Mouse (Mus musculus): ENCODE results near the gene Ube2i.

The Ube2i gene

GRCm38 (mm10) chr17:25215431-25215830 is 59.0 kb downstream of the Ube2i start:
- DNase-seq = no peak

Measured in cerebellum, postnatal 25 days (tissue).